Mouse (Mus musculus) ovary, postnatal 36 days (tissue): ENCODE data around the gene Ccdc167.
A peak's percentile ranks its signal among the peaks of the same experiment; 100 is the strongest.
"Not testable (repeated sequence)": the region's sequence is repeated elsewhere in the genome, so short reads cannot be mapped to it uniquely, and the experiment has no call there.

ENCODE experiments used
- DNase-seq: peaks from one replicate; pipeline ENCODE4 v3.0.0; 2022; ENCODE audit warnings: low spot score, mixed read lengths

Gene Ccdc167

DNA sequence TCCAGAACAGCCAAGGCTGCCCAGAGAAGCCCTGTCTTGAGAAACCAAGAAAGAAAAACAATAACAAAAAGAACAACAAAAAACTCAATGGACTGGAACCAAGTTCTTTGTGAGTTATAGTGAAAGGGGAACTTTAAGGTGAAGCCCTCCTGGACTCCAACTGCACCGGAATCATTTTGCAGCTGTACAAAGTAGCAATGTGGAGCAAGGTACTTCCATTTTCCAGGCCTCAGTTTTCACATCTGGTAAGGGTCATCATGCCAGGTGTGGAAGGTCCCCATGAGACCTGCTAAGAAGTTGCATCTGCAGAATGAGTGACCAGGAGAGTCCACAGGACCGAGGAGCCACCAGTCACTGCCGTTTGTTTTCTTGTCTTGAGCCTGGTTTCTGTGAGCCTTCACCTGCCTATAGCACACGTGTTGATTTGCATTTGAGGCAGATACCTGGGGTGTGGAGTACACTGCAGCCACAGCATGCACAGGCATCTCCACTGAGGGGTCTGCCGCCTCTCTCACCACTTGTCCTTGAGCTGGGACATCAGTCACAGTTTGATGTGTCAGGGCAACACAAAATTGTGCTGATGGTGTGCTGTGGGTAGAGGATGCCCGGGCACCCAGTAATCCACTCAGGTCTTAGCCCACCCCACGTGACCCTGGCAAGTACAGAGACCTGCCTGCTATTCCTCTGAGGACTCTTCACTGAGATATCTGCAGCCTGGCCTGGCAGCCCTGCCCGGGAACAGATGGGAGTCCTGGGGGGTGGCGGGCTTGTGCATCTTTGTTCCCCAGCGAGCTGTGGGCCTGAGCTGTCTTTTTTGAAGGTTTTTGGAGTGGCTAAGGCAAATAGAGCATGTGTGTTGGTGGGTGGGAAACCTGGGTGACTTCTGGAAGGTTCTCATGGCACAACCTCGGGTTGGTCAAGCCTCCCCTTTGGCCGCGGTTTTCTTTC, 3.1 kb upstream of the Ccdc167 start:
- no peak for DNase-seq

DNA sequence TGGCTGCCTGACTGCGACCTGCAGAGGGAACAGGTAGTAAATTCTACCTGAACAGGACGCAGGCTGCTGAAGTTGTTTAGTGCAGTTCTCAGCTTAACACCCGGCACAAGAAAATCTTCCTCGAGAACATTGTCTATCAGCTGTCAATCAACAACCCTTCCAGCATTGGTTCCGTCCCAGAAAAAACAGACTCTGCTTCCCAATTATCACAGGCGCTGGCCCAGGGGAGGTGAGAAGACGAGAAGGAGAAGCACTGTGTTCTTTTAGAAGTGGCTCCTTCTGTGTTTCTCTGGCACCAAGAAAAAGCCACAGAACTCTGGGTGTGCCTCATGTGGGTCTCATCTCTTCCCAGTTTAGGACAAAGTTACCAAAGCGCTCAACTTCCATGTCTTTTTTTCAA, 1.8 kb upstream of the Ccdc167 start:
- DNase-seq = no peak

DNA sequence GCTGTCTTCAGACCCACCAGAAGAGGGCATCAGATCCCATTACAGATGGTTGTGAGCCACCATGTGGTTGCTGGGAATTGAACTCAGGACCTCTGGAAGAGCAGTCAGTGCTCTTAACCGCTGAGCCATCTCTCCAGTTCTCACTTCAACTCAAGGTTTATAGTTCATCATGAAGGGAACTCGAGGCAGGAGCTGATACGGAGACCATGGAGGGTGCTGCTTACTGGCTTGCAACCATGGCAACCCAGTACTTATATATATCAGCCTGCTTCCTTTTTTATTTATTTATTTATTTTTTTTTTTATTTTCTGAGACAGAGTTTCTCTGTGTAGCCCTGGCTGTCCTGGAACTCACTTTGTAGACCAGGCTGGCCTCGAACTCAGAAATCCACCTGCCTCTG, 3.1 kb downstream of the Ccdc167 start:
- DNase-seq = not testable (repeated sequence)

DNA sequence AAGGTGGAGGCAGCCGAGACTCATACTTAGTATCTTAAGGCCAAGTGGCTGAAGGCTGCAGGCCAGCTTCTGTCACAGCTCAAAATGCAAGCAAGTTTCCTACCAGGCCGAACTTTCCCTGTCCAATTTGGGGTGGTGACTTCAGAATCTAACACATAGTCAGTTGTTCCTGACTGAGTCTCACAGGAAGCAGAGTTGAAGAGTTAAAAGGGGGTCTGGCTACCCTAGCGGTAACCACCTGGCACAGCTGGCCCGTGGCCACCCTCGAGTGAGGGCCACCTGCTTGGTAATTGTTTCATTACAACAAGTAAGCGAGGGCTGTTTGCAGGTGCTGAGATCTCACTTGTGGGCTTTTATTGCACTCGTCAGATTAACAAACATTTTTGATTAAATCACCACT, 4.3 kb downstream of the Ccdc167 start:
- DNase-seq = no peak

DNA sequence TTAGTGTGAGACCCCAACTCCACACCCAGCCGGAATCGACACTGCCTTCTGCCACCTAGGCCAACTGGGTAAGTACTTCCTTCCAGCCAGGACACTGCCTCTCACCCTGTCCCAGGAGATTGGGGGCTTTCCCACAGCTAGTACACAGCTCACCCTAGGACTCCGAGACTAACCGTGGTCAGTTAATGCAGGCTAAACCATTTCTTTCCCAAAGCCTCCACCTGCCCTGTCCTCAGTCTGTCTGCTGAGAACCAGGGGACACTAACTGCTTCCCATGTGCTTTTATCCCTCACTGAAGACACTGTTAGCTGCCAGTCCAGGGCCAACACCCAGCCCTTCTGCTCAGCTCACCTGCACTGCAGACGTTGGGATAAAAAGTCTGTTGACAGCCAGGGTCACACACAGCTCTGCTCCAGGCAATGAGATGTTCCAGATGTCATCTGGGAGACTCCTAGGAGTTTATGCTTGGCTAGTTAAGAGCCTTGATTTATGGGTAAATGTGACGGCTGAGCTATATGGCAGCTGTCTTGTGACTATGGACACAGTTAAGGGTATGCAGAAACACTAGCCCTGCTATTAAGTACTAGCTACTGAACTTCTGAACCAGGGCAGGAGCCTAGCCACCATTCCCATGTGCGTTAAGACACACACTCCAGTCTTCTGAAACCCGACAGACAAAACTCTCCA, 5.0 kb downstream of the Ccdc167 start:
- DNase-seq = no peak

DNA sequence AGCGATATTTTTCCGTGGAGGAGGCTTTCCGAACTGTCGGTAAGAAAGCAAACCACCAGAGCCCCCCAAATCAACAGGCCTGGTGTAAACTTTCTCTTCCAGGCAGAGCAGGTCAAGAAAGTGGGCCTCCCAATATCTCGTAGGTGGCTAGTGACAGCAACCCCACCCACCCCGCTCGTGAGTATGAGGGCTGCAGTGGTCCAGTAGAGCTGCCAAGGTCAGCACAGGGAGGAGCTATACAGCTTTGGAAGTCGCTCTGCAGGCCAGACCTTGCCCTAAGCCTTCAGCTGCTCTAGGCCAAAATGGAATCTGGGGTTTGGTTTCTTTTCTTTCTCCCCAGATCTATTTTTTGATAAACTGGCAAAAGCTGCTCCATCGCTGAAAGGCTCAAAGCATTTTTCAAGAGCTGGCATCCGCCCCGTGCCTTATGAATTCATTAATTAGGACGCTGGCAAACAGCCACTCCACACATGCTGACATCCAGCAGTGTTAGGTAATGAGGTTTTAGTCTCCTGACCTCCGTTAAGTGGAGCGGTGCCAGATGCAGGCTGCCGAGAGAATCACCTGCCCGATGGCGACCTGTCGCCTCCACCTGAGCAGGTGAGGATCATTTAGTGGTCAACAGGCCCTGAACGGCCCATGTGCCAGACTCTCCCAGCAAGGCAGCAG, 5.6 kb downstream of the Ccdc167 start:
- DNase-seq = no peak

DNA sequence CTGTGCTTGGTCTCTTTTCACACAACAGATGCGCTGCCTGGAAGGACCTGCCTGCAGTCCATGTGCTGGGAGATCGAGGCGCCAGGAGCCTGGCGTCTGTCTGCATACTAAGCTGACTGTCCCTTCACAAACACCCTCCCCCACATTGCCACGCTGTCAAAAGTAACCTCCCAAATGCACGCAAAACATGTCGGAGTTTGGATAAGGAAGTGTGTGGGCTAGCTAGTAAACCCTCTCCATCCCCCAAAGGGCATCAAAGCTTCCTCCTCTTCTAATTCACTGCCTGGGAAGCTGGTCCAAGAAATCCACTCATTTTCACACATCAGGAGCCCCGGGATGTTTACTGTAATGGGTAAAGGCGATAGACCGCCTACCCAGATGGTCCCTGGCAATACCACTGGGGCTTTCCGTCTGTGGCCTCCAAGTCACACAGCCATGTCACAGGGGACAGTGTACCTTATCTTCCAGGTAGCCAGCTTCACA, 6.2 kb downstream of the Ccdc167 start:
- DNase-seq = no peak

DNA sequence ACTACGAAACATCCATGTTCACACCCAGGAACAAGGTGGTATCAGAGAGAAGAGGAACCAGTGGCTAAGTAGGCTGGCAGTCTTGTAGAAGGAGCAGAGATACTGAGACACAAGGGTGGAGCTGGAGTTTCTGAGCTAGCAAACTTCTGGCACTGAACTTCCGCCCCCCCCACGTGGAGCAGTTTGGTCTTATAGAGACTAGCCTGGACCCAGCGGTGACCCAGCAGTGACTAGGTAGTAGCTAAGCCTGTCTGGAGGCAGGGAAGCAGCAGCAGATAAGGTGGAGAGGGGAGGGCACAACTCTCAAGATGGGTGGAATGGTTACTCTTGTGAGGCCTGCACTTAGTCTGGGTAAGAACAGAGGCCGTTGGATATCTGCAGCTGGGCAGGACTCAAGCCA, 8.1 kb downstream of the Ccdc167 start:
- no peak for DNase-seq

DNA sequence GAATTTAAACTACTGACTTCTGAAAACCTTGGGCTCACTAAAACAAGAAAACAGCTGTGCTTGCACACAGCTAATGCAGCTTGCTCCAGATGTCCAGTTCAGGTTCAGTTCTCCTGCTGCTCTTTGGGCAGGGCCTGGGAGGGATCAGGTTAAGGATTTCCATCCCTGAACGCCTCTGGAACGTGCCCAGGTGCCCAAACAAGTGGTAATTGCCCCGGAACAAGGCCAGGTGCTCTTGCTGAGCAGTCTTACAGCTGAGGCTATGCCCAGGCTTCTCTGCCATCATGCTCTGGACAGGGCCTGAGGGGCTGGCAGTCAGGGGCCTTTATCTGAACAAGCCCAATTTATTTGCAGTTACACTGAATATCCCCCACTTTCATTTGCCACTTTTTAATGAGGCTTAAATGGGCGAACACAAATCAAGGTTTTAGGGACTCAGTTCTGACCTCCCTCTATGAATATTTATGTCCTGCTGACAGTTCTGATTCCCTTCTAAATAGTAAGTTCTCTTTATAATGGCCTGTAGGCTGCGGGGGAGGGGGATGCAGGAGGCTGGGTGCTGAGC, 9.8 kb downstream of the Ccdc167 start:
- no peak for DNase-seq

DNA sequence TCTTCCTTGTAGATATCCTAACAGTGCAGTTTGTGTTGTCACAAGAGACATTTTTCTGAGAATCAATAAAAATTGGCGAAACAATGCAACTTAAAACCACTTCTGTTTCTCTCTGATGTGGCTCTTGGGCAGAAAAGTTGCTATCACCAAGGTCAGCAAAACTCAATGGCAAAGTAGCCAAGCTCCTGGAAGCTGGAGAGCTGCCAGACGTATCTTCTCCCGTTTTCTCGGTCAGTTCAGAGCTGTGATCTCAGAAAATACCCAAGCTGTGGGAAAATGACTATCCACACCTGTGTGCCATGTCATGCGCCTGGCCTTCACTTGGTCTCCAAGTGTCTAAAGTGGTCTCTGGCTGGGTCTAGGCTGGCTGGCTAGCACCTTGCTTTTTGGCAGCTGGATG, 11.0 kb downstream of the Ccdc167 start:
- peak; percentile 41 for DNase-seq

DNA sequence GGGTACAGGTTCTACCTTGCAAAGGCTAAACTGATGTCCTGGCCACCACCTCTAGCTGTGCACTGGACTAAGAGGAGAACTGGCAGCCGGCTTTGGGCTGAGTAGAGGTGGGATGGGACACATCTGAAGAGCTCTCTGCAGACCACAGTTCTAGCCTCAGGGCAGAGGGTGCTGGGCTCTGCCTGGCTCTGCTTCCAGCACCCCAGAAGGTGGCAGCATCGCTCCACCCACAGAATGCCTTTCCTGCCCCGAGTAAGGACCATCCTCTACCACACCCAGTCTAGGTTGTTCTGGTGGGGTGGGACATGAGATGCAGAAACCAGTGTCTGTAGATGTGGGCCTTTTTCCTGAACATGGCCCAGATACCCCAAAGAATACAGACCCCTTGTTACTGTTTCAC, 12.1 kb downstream of the Ccdc167 start:
- DNase-seq = peak; percentile 67

DNA sequence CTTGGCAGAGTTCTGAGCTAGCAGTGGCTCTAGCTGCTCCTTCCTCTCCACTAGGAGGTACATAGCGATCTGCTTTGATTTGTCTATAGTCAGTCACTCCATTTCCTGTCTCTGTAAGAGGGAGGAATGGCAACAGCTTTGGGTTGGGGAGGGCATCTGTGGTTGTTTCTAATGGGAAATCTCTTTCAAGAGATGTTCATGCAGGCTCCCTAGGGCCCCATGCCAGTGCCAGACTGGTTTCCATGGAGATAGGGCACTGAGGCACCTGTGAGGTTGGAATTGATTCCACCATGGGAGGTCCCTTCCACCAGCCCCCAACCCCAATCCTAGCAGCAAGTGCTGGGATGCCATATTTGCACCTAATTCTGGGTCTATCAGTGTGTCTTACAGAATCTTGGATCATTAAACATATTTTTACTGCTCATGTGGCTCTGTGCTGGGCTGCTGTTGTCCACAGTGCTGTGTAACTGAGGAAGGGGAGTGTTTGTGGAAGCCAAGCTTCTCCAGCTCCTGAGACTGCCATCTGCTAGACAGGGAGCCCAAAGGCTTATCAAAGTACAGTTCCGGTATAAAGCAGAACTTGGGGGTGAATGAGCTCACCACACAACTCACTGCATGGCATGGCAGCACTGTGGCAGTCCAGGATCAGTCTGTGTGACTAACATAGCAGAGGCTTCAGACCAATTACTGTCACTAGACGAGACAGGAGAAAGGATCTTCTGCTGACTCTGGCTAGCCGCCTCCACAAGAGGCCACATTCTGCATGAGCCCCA, 13.7 kb downstream of the Ccdc167 start:
- DNase-seq = no peak

DNA sequence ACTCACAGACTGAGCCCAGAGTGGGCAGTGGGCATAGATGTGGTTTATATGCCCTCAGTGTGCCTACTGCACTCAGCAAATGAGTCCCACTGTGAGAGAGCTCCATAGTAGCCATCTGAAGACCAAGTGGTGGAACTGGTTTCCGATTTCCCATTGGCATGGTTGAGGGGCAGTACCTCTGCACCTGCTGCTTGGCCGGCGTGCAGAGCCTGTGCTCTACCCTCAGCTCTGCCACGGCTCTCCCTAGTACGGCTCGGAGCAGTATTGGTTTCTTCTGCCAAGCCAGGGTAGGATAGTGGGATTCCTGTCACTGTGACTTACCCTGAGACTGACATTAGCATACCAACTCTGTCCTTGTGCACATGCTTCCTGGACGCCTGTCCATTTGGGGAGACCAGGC, 16.3 kb downstream of the Ccdc167 start:
- no peak for DNase-seq

DNA sequence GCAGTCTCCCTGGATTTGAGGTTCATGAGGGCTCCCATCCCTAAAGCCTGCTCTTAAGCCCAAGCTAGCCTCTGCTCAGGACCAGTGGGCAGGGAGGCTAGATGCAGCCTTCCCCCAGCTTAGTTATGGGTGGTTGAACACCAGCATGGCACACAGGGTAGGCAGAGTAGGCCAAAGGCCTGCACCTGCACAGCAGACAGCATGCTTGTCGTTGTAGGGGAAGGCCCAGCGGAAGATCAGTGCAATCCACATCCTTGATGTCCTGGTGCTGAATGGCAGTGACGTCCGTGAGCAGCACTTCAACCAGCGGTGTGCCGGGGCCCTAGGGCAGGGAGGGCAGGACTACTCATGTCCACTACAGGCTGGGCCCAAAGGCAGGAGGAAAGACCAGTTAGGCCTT, 18.4 kb downstream of the Ccdc167 start:
- DNase-seq = no peak

DNA sequence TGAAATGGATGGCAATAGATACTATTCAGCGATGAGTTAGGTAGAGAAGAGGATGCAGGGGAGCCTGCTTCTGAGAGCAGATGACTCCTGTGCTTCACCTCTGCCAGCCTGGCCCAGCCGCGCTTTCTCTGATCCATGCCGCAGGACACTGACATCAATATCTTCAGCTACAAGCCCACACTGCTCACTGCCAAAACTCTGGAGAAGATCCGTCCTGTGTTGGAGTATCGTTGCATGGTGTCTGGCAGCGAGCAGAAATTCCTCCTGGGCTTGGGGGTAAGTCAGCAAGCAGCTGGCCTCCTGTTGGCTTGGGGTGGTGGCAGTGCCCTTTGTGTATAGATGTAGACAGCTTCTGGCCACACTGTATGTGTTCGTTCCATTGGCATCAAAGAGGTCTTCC, 19.9 kb downstream of the Ccdc167 start:
- no peak for DNase-seq

DNA sequence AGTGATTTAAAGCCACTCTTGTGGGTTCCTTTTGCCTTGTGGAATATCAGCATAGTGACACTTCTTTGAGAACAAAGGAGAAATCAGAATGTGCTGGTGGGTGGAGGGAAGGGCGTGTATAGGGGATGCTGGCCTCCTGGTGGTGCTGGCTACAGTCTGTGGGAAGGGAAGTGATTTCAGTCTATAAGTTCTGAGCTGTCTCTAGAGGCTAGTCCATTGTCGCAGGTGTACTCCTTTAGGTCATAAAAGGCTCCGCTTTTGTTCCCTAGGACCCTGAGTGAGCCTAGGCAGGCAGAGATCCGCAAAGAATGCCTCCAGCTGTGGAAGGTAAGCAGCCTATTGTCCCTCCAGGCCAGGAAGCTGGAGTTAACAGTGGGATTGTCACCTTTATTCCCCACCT, 22.3 kb downstream of the Ccdc167 start:
- no peak for DNase-seq

DNA sequence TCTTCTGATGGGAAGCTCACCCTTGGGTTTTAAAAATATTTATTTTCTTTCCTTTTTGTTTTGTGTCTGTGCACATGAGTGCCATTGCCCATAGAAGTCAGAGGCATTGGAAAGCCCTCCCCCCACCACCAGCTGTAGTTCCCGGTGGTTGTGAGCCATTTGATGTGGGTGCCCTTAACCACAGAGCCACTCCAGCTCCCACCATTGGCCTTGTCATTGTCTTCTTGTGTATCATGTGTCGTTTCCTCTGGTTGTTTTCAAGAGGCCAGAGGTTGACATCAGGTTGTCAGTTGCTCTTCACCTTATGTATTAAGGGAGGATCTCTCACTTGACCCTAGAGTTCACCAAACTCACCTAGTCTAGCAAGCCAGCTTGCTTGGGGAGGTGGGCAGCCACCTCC, 23.3 kb downstream of the Ccdc167 start:
- DNase-seq = no peak

DNA sequence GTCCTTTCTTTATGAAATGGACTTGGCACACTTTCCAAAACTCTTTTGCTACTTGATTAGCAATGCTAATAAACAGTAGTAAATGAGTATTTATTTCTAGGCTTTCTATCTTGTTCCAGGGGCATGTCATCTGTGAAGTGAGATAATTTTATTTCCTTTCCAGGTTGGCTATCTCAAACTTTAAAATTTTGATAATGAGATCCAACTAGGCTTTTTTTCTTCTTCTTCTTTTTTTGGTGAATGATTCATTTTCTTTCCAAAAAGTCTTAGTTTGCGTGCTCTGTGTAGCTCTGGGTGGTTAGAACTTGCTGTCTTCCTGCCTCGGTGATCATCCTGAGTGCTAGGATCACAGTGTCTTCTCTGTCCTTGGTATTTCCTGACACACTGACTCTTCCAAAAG, 24.0 kb downstream of the Ccdc167 start:
- no peak for DNase-seq

DNA sequence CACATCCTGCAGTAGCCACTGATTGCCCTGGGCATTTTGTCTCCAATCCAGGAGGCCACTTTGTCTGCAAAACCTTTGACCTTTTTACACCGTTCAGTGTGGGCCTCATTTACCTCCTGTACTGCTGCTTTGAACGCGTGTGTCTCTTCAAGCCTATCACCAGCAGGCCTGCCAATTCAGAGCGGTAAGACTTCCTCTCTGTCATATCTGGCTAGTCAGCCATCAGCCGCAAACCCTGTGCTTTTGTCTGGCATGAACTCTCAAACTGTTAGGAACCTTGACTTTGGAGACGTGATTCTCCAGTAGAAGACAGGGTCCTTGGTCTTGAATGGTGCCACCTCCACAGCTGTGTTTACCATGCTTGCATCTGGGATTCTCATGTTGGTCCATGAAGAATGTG, 26.6 kb downstream of the Ccdc167 start:
- DNase-seq = no peak

DNA sequence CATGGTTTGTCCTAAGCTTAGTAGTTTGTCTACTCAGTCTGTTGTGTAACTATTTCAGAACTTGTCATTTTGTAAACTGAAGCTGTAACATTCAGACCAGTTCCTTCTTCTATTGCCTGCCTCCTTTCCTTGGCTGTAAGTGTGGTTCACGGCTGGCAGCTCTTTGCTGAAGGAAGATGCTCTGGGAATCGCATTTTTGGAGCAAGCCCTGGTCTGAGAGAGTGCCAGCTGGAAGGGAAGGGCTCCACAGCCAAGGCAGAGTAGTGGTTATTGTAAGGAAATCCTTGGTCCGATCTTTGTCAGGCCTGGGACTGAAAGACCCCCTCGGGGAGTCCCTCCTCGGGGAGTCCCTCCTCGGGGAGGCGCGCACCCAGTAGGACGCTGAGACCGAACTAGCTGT, 28.2 kb downstream of the Ccdc167 start:
- DNase-seq = no peak

DNA sequence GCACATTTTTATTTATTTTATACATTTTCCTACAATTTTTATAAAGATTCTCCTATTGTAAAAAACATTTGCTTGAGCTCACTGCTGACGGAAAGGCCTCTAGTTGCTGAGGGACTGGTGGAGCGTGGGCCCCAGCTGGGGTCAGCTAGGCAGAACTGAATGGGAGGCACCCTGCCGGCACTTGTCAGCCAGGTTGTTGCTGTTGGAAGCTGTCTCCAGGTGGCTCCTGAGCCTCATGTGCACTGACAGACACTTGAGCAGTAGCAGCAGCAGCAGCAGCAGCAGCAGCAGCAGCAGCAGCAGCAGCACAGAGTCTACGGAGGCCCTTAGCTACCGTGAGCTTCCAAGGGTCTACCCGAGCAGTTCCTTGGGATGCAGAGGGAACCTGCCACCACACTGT, 29.5 kb downstream of the Ccdc167 start:
- DNase-seq = no peak

DNA sequence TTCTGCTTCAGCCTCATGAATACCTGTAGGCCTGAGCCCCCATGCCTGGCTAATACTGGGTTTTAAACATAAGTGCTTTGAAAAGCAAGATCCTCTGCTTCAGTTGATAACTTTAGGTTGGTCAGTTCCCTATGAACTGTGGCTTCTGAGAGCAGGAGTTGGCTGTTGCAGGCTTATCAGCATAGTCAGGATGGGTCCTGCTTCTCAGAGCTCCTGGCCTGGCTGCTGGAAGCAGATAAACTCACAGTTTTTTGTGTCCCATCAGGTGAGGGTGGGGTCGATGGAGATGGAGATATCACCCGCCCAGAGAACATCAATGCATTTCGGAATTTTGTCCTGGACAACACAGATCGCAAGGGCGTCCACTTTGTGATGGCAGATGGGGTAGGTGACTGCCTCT, 30.1 kb downstream of the Ccdc167 start:
- DNase-seq = no peak
